Mouse (Mus musculus) forebrain, embryonic 16.5 days (tissue): ENCODE data around the gene Kat5. TPM values are rescaled to one million over a fixed set of nuclear protein-coding genes. Genes with fewer than 3 reads are reported as not detected.
A peak's percentile ranks its signal among the peaks of the same experiment; 100 is the strongest.

Experiments
- ATAC-seq: fragments of 200-750 bp; cut with Nextera tagmentation; 2 replicates; pipeline ENCODE4 v1.8.0; 2017; ENCODE audit warnings: mild to moderate bottlenecking, moderate library complexity
- H3K27ac ChIP-seq: fragments of 300-500 bp; sonication (generic); 2 replicates; pipeline ENCODE4 v1.5.1; 2014; ENCODE audit warnings: low read length, control low read depth
- H3K27me3 ChIP-seq: fragments of 300-500 bp; sonication (generic); replicated peaks from 2 replicates; pipeline ENCODE4 v1.6.1; 2014; ENCODE audit warnings: low read length; ENCODE audit not compliant: control insufficient read depth, insufficient read depth
- H3K36me3 ChIP-seq: fragments of 300-500 bp; sonication (generic); 2 replicates; pipeline ENCODE4 v1.6.1; 2014; ENCODE audit not compliant: control insufficient read depth, insufficient read depth
- H3K4me1 ChIP-seq: fragments of 300-500 bp; sonication (generic); replicated peaks from 2 replicates; pipeline ENCODE4 v1.6.1; 2014; ENCODE audit warnings: low read length; ENCODE audit not compliant: control insufficient read depth, insufficient read depth
- H3K4me2 ChIP-seq: fragments of 300-500 bp; sonication (generic); 2 replicates; pipeline ENCODE4 v1.6.1; 2014; ENCODE audit warnings: mild to moderate bottlenecking, low read length, control low read depth
- H3K4me3 ChIP-seq: fragments of 300-500 bp; sonication (generic); replicated peaks from 2 replicates; pipeline ENCODE4 v1.5.1; 2014; ENCODE audit warnings: mild to moderate bottlenecking, low read length, control low read depth
- H3K9ac ChIP-seq: fragments of 300-500 bp; sonication (generic); replicated peaks from 2 replicates; pipeline ENCODE4 v1.6.1; 2014; ENCODE audit warnings: low read depth, low read length, control low read depth
- H3K9me3 ChIP-seq: fragments of 300-500 bp; sonication (generic); 2 replicates; pipeline ENCODE4 v1.6.1; 2016; ENCODE audit warnings: low read length; ENCODE audit not compliant: control insufficient read depth
- WGBS: fragments of 180-500 bp; shearing (Covaris S2); extraction: QIAGEN DNeasy Blood & Tissue Kit; methylation state at CpG from one replicate; pipeline ENCODE4 v1.1.7; 2014; 5-methylcytosine and 5-hydroxymethylcytosine counted together
- polyA plus RNA-seq: library from polyadenylated mRNA; unstranded; fragments of >200 nt; fragmentation: Nextera tagmentation; extraction: Ambion mirVana; gene quantifications from 2 replicates; pipeline ENCODE4 v1.2.1, GENCODE M21; 2015

Gene Kat5
- polyA plus RNA-seq, 1 experiment from 2014 or later = 76.8 TPM

DNA sequence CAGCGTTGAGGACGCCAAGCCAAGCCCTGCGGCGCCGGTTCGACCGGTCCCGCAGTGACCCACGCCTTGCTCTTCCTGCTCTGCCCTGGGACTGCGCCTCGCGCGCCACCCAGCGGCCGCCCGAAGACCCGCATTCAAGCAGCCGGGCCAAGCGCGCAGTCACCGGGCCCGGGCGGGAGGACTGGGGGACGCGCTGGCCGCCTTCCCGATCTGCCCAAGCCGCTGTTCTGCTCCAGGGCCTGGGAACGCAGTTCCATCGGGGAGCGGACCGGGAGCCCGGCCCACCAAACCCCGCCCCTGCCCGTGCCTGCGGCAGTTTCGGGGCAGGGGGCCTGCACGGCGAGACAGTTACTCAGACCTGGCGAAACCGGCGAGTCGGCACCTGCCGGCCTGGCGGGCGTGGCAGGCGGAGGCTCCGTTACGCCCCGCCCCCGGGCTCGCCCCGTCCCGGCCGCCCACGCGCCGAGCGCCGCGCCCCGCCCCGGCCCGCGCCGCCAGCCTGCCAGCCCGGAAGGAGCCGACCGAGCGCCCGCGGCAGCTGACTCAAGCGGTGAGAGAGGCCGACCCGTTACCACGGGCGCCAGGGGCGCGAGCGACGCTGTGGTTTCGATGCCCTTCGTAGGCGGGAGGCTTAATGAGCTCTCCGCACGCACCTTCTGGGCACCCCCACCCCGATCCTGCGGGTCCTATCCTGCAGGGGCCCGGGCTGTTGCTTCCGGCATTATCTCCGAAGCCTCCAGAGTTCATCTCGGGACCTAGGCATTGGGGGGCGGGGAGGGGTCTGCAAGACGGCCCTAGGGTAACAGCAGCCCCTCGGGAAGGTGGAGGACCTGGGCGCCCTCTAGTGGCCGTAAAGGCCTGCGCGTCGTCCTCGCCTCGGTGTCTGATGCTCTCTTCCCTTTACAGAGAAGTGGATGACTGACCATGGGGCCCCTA lies 42.2 kb downstream of the Kat5 start, which contains the start of gene Ap5b1:
Gene Ap5b1, plus strand, starts transcription at position 492 of the 936 bp plus-strand sequence.
- ATAC-seq = peak; percentile 91
- under 1% methylated on average over 86 of the region's 102 CpGs for WGBS
- Histone ChIP-seq H3K4me3 (peak within 1 kb of the TSS; percentile 86), H3K27ac (peak within 1 kb of the TSS; percentile 82), H3K36me3 (no peaks in the 10 kb centered on the region), H3K27me3 (peaks cover 16% of the 10 kb centered on the region), H3K9ac (peak within 1 kb of the TSS; percentile 78), H3K9me3 (no peaks in the 10 kb centered on the region), H3K4me1 (peaks cover 16% of the 10 kb centered on the region), H3K4me2 (peak within 1 kb of the TSS; percentile 96)

DNA sequence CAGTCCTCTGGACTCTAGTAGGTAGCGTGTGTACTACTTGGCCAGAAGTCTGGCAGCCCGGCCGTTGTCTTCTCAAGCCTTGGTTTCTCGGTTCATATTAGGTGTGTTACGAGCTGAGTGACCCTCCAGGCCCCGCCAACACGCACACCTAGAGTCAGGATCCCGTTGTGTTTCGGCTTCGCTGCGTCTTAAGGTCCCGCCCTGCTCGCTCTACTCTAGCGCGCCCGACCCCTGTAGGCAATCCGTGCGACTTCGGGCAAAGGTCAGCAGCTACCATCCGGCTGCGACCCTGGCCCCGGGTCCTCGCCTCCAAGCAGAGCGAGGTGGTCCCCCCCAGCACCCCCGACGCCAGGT lies 42.9 kb downstream of the Kat5 start:
- H3K4me1 ChIP-seq = peaks cover 16% of the 10 kb centered on the region
- no peaks in the 10 kb centered on the region for H3K36me3 ChIP-seq
- no peaks in the 10 kb centered on the region for H3K9me3 ChIP-seq
- peak overlapping the region; percentile 78 for H3K9ac ChIP-seq
- WGBS = under 1% methylated on average over 26 of the region's 26 CpGs
- H3K4me3 ChIP-seq = peak overlapping the region; percentile 86
- peak overlapping the region; percentile 82 for H3K27ac ChIP-seq
- H3K4me2 ChIP-seq = peak overlapping the region; percentile 96
- peaks cover 21% of the 10 kb centered on the region for H3K27me3 ChIP-seq
- peak; percentile 23 for ATAC-seq

DNA sequence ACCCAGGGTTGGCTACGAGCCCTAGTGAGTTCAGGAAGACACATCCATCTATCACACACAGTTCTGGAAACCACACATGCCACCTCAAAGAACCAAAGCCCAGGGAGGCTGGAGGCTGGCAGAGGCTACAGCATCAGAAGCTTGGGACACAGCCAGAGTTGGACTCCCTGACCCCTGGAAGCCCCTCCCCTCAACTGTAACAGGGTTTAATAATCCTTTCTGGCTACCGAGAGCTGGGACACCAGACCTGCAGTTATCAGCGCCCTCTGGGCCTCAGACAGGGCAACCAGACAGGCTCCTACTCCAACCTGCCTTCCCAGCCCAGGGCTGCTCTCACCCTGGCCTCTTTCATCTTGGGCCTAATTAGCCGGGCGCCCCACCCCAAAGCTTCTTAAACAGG lies 43.7 kb downstream of the Kat5 start:
- Histone ChIP-seq H3K9ac (no peak overlapping the region), H3K36me3 (no peaks in the 10 kb centered on the region), H3K4me1 (peaks cover 16% of the 10 kb centered on the region), H3K27ac (no peak overlapping the region), H3K4me3 (no peak overlapping the region), H3K9me3 (no peaks in the 10 kb centered on the region), H3K4me2 (no peak overlapping the region), H3K27me3 (peaks cover 29% of the 10 kb centered on the region)
- no peak for ATAC-seq
- 62% methylated on average over 5 of the region's 5 CpGs for WGBS

DNA sequence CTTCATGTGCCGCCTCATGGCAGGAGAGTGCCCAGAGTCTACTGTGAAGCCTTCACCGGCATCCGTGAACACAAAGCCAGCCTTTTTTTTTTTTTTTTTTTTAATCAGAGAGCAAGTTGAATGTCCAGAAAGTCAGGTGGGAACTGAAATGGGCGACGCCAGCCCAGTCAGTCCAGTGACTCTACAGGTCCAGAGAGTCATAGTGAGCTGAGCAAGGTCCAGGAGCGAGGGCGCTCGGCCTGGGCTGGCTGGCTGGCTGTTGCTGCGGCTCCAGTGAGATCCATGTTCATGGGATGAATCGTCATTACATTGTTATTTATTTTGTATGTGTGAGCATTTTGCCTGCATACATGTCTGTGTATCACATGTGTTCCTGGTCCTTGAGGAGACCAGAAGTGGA lies 47.3 kb downstream of the Kat5 start:
- Histone ChIP-seq H3K4me1 (peaks cover 18% of the 10 kb centered on the region), H3K4me3 (no peak overlapping the region), H3K9ac (no peak overlapping the region), H3K4me2 (no peak overlapping the region), H3K27ac (no peak overlapping the region), H3K27me3 (peaks cover 64% of the 10 kb centered on the region), H3K9me3 (no peaks in the 10 kb centered on the region), H3K36me3 (no peaks in the 10 kb centered on the region)
- WGBS = 88% methylated on average over 10 of the region's 10 CpGs
- ATAC-seq = no peak

DNA sequence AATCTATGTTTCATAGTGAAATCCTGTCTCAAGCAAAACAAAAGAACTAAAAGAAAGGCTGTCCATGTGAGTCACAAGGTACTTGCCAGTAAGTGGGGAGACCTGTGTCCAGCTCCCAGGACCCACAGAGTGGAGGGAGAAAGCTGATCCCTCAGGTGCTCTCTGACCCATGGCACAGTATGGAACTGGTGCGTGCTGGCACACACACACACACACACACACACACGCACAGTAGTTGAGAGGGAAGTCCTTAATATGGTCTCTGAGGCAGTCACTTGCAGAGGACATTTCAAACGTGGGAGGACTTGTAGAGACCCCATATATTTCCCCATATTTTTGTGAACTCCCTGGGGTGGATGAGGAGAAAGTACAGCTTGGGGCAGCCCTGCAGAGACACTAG lies 48.2 kb downstream of the Kat5 start:
- Histone ChIP-seq H3K9me3 (no peaks in the 10 kb centered on the region), H3K4me1 (peaks cover 14% of the 10 kb centered on the region), H3K27me3 (peaks cover 70% of the 10 kb centered on the region), H3K4me2 (no peak overlapping the region), H3K4me3 (no peak overlapping the region), H3K9ac (no peak overlapping the region), H3K27ac (no peak overlapping the region), H3K36me3 (no peaks in the 10 kb centered on the region)
- WGBS = 57% methylated on average over 3 of the region's 3 CpGs
- ATAC-seq = no peak

DNA sequence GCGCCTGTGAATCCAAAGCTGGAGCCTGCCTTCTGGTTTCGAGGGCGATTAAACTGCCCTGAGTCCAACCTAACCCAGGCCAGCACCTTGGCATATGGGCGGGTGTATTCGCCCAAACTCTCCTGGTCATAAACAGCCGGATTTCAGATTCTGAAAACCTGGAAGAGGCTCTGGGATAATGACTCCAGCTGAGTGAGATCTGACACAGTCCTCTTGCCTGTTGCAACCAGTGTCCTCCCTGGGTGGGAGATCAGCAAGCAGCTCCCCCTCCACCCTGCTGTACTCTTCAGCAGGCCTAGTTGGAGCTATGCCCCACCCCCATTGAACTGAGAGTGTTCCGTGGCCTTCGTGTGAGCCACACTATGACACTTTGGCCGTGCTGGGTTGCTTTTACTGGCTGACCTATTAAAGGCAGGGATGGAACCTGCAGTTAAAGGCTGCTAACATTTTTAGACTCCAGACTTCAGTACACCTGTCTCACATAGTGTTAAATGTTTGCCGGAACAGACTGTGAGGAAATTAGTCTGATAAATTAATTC lies 48.7 kb downstream of the Kat5 start:
- no peak overlapping the region for H3K9ac ChIP-seq
- H3K4me1 ChIP-seq = peaks cover 12% of the 10 kb centered on the region
- H3K9me3 ChIP-seq = no peaks in the 10 kb centered on the region
- 13% methylated on average over 10 of the region's 10 CpGs for WGBS
- peaks cover 69% of the 10 kb centered on the region for H3K27me3 ChIP-seq
- no peak overlapping the region for H3K27ac ChIP-seq
- ATAC-seq = no peak
- no peaks in the 10 kb centered on the region for H3K36me3 ChIP-seq
- no peak overlapping the region for H3K4me2 ChIP-seq
- H3K4me3 ChIP-seq = no peak overlapping the region; the same call in 1 of the 2 replicates

DNA sequence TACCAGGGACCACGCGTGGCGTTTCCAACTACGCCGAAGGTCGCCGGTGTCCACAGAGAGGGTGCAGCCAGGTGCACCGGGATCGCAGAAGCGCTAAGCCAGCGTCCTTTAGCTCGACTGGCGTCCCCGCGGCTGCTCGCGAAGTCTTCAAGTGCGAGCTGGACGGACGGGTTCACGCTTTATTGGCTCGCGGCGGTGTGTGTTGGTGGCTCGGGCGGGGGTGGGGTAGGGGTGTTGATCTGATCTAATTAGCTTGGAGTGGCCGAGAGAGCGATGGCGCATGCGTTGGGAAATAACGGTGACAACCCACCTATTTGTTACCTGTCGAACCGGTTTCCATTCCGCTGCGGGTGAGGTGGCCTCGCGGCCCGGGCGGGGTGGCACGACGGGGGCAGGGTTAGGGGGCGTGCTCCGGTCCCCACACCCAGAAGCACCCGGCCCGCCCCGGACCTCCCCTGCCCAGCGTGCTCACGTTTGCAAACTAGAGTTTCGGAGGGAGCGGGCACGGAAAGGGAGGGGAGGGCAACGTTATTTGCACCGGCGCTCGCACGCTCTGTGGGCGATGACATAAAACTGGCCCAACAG lies 49.5 kb downstream of the Kat5 start, which contains the start of gene Ovol1:
Gene Ovol1, minus strand, starts transcription at position 190 of the 585 bp plus-strand sequence.
- Histone ChIP-seq H3K36me3 (no peaks in the 10 kb centered on the region), H3K4me3 (peak within 1 kb of the TSS; percentile 32), H3K27ac (no peak within 1 kb of the TSS), H3K9ac (no peak within 1 kb of the TSS), H3K4me2 (peak within 1 kb of the TSS; percentile 58), H3K27me3 (peaks cover 68% of the 10 kb centered on the region), H3K4me1 (peaks cover 12% of the 10 kb centered on the region), H3K9me3 (no peaks in the 10 kb centered on the region)
- ATAC-seq = no peak
- WGBS = under 1% methylated on average over 57 of the region's 57 CpGs

DNA sequence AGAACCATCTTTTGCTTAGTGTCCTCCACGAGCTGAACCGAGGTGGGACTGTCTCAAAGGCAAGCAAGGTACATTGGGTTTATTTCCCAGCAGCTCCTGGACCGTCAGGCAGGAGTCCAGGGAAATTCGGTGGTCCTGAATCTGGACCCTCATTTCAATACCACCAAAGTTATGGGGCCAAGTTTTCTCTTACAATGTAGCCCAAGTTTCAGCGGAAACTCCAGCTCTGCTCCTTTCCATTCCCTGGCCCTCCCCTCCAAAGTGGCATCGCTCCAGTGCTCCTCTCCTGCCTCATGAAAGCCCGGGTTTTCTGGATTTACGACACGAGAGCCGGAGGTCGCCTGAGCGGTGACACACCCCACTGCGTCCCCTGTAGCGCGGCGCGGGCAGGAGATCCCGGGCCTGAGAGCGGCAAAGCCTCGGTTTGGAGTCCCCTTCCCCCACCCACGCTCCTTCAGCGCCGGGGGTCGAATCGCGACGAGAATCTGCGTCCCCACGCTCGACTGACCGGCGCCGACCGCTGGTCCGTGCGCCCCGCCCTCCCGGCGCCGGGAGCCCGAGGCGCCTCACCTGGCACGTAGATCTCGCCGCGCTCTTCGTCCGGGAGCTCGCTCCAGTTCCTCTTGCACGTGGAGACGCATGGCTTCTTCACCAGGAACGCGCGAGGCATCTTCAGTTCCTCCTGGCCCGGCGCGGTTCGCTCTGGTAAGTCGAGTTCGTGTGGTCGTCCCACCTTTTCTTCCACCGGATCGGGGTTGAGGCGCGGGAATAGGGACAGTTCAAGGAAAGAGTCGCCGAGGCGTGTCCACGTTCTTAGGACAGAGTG lies 50.2 kb downstream of the Kat5 start:
- peaks cover 12% of the 10 kb centered on the region for H3K4me1 ChIP-seq
- H3K9me3 ChIP-seq = no peaks in the 10 kb centered on the region
- H3K27ac ChIP-seq = no peak overlapping the region
- no peaks in the 10 kb centered on the region for H3K36me3 ChIP-seq
- ATAC-seq = no peak
- peak overlapping the region; percentile 32 for H3K4me3 ChIP-seq
- no peak overlapping the region for H3K9ac ChIP-seq
- peak overlapping the region; percentile 58 for H3K4me2 ChIP-seq
- under 1% methylated on average over 69 of the region's 69 CpGs for WGBS
- peaks cover 68% of the 10 kb centered on the region for H3K27me3 ChIP-seq
